Mouse (Mus musculus): Measurements from ENCODE around the gene Rb1.
A peak's percentile ranks its signal among the peaks of the same experiment; 100 is the strongest.

Gene Rb1

GRCm38 (mm10) chr14:73201447-73201846 lies 124.2 kb downstream of the Rb1 start:
- DNase-seq, result no peak

- no peak for DNase-seq
These were observed 126.6 kb downstream of the Rb1 start for GRCm38 (mm10) chr14:73199058-73199457.

- no peak for DNase-seq
These were observed 138.7 kb downstream of the Rb1 start for GRCm38 (mm10) chr14:73186875-73187274.

GRCm38 (mm10) chr14:73181144-73181543 lies 144.5 kb downstream of the Rb1 start:
- no peak for DNase-seq

GRCm38 (mm10) chr14:73180671-73181070 lies 145.0 kb downstream of the Rb1 start:
- DNase-seq, result no peak

- no peak for DNase-seq
These were observed 146.4 kb downstream of the Rb1 start for GRCm38 (mm10) chr14:73179221-73179681.

- DNase-seq, result no peak
These were observed 147.7 kb downstream of the Rb1 start for GRCm38 (mm10) chr14:73177961-73178360.

GRCm38 (mm10) chr14:73176266-73176665 lies 149.4 kb downstream of the Rb1 start:
- DNase-seq, result no peak

GRCm38 (mm10) chr14:73175814-73176213 lies 149.8 kb downstream of the Rb1 start:
- no peak for DNase-seq

- no peak for DNase-seq
These were observed 150.6 kb downstream of the Rb1 start for GRCm38 (mm10) chr14:73175031-73175430.

GRCm38 (mm10) chr14:73174091-73174995 lies 151.3 kb downstream of the Rb1 start:
- no peak for DNase-seq

GRCm38 (mm10) chr14:73173662-73174061 lies 152.0 kb downstream of the Rb1 start:
- no peak for DNase-seq

- peak; percentile 79 for DNase-seq
These were observed 153.2 kb downstream of the Rb1 start for GRCm38 (mm10) chr14:73172196-73173011.

GRCm38 (mm10) chr14:73169926-73170844 lies 155.4 kb downstream of the Rb1 start:
- no peak for DNase-seq

GRCm38 (mm10) chr14:73168605-73169004 lies 157.0 kb downstream of the Rb1 start:
- DNase-seq, result no peak

GRCm38 (mm10) chr14:73165136-73165535 lies 160.5 kb downstream of the Rb1 start:
- no peak for DNase-seq

- DNase-seq, result no peak
These were observed 162.1 kb downstream of the Rb1 start for GRCm38 (mm10) chr14:73163363-73163998.

GRCm38 (mm10) chr14:73162192-73162800 lies 163.3 kb downstream of the Rb1 start:
- no peak for DNase-seq

- no peak for DNase-seq
These were observed 164.3 kb downstream of the Rb1 start for GRCm38 (mm10) chr14:73161303-73161702.

- DNase-seq, result no peak
These were observed 177.5 kb downstream of the Rb1 start for GRCm38 (mm10) chr14:73148125-73148524.

GRCm38 (mm10) chr14:73146721-73147120 lies 178.9 kb downstream of the Rb1 start:
- DNase-seq, result no peak

GRCm38 (mm10) chr14:73145531-73145930 lies 180.1 kb downstream of the Rb1 start:
- no peak for DNase-seq
